Mouse (Mus musculus) brown adipose tissue, adult 24 weeks (tissue): ENCODE results near the gene Tpd52l1. TPM values are rescaled to one million over a fixed set of nuclear protein-coding genes. Genes with fewer than 3 reads are reported as not detected.

Experiments used
- H3K27ac ChIP-seq: fragments of 200-500 bp; replicated peaks from 2 replicates; pipeline ENCODE4 v1.5.1; 2012; ENCODE audit warnings: low read depth, mild to moderate bottlenecking, low read length
- H3K4me1 ChIP-seq: fragments of 200-500 bp; 2 replicates; pipeline ENCODE4 v1.6.1; 2012; ENCODE audit warnings: low read length, mixed read lengths; ENCODE audit not compliant: control insufficient read depth, insufficient read depth, insufficient read length
- H3K4me3 ChIP-seq: fragments of 200-500 bp; 2 replicates; pipeline ENCODE4 v1.5.1; 2012; ENCODE audit warnings: low read depth, mild to moderate bottlenecking, low read length, moderate library complexity; ENCODE audit not compliant: insufficient read depth
- polyA plus RNA-seq: library from polyadenylated mRNA; stranded (reverse); fragments of >200 nt; gene quantifications from 2 replicates; pipeline ENCODE4 v1.2.4, GENCODE M21; 2012; ENCODE audit not compliant: missing spikeins, insufficient read depth, insufficient read length

The Tpd52l1 gene
- polyA plus RNA-seq: 9.7 and 13.8 TPM in 2 replicates

GRCm38 (mm10) chr10:31445291-31446124 is at the start of gene Tpd52l1:
Gene Tpd52l1 (minus strand): TSS chr10:31445958.
- Histone ChIP-seq H3K4me1 (0 out of 2 replicates have a peak, but pooled peaks cover 2% of the 10 kb centered on the region), H3K27ac (no peak within 1 kb of the TSS), H3K4me3 (peak within 1 kb of the TSS; percentile 68)

- no peaks in the 10 kb centered on the region for H3K4me1 ChIP-seq
- no peak overlapping the region for H3K4me3 ChIP-seq
Observed at GRCm38 (mm10) chr10:31494296-31494695, 48.5 kb upstream of the Tpd52l1 start.

GRCm38 (mm10) chr10:31467043-31467898 is 21.5 kb upstream of the Tpd52l1 start:
- no peaks in the 10 kb centered on the region for H3K4me1 ChIP-seq
- H3K4me3 ChIP-seq: no peak overlapping the region
- H3K27ac ChIP-seq: no peak overlapping the region

More at GRCm38 (mm10) chr10:31494296-31494695, 48.5 kb upstream of the Tpd52l1 start:
- H3K27ac ChIP-seq: no peak overlapping the region

DNA sequence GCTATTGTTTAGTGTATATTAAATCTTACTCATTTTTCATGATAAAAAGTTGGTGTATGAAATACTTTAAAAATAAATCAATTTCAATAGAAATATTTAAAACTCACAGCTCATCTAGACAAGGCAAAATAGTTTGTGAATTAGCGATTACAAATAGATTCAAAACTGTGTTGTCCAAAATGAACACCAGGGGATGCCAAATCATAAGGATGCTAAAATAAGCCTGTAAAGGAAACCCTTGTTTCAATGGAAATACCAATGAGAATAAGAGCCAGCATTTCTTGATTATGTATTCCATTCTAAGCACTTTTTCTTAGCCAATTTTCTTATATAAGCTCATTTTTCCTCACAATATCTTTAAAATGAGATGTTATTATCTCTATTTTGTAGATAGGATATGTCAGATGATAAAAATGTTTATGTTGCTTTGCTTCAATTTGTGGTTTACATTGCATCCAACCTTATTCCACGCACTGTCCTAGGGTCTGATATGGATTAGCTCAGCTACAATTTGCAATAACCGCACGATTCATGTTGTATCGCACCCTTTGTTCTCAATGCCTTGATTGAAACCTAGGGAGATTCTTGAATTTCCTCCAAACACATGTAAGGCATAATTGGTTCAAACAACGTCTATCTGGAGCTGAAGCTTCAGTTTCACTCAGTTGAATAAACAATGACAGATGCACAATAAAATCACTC is 20.2 kb upstream of the Tpd52l1 start:
- Histone ChIP-seq H3K27ac (no peak overlapping the region), H3K4me1 (no peaks in the 10 kb centered on the region), H3K4me3 (no peak overlapping the region)

- Histone ChIP-seq H3K4me3 (no peak overlapping the region), H3K27ac (no peak overlapping the region), H3K4me1 (no peaks in the 10 kb centered on the region)
Observed at GRCm38 (mm10) chr10:31465424-31465823, 19.7 kb upstream of the Tpd52l1 start.

GRCm38 (mm10) chr10:31463044-31463443 is 17.3 kb upstream of the Tpd52l1 start:
- no peaks in the 10 kb centered on the region for H3K4me1 ChIP-seq
- H3K27ac ChIP-seq: no peak overlapping the region
- H3K4me3 ChIP-seq: no peak overlapping the region

GRCm38 (mm10) chr10:31456806-31457205 is 11.0 kb upstream of the Tpd52l1 start:
- Histone ChIP-seq H3K4me1 (no peaks in the 10 kb centered on the region), H3K27ac (no peak overlapping the region), H3K4me3 (no peak overlapping the region)

DNA sequence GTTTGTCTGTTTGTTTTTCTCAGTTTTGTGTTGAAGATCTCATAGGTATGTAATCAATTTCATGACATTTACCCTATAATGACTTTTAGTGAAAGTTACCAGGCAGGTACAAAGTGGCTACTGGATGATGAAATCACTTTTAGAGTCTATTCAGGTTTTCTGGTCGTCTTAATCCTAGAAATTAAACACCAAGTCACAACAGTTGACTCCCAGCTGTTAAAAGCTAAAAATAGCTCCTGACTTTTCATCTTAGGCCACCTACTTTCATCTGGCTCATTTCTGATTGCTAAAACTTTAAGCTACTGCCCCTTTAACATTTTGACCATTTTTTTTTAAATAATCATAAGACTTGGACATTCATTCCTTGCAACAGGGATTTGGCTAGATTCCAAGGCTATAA is 1.3 kb upstream of the Tpd52l1 start:
- Histone ChIP-seq H3K27ac (no peak overlapping the region), H3K4me1 (0 out of 2 replicates have a peak, but pooled peaks cover 2% of the 10 kb centered on the region), H3K4me3 (no peak overlapping the region)

GRCm38 (mm10) chr10:31444206-31444605 is 1.6 kb downstream of the Tpd52l1 start:
- Histone ChIP-seq H3K27ac (no peak overlapping the region), H3K4me3 (no peak overlapping the region), H3K4me1 (0 out of 2 replicates have a peak, but pooled peaks cover 2% of the 10 kb centered on the region)

- H3K27ac ChIP-seq: no peak overlapping the region
- no peak overlapping the region for H3K4me3 ChIP-seq
- H3K4me1 ChIP-seq: 0 out of 2 replicates have a peak, but pooled peaks cover 2% of the 10 kb centered on the region
Observed at GRCm38 (mm10) chr10:31441491-31441890, 4.3 kb downstream of the Tpd52l1 start.

- Histone ChIP-seq H3K27ac (no peak overlapping the region), H3K4me1 (no peaks in the 10 kb centered on the region), H3K4me3 (no peak overlapping the region)
Observed at GRCm38 (mm10) chr10:31436047-31436446, 9.7 kb downstream of the Tpd52l1 start.

GRCm38 (mm10) chr10:31417956-31418355 is 27.8 kb downstream of the Tpd52l1 start:
- Histone ChIP-seq H3K4me3 (no peak overlapping the region), H3K27ac (no peak overlapping the region)

DNA sequence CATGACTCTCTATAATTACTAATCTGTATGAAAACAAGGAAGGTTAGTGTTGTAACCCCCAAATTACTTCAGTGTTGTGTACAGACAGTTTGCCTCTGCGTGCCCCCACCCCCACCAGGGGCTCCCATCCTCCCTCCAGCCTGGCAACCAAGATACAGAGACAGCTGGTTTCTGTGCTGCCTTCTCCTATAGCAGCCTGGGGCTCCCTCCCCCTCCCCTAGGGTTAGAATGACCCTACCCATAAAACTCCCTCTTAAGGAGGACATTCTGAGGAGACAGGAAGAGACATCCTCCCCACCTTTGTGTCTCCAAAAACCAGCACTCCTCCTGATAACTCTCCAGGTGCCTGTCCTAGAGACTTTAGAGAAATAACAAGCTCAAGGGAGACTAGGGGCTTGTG is 52.8 kb downstream of the Tpd52l1 start:
- Histone ChIP-seq H3K4me3 (no peak overlapping the region), H3K4me1 (no peaks in the 10 kb centered on the region), H3K27ac (no peak overlapping the region)

More at GRCm38 (mm10) chr10:31417956-31418355, 27.8 kb downstream of the Tpd52l1 start:
- no peaks in the 10 kb centered on the region for H3K4me1 ChIP-seq

- Histone ChIP-seq H3K4me1 (no peaks in the 10 kb centered on the region), H3K27ac (no peak overlapping the region), H3K4me3 (no peak overlapping the region)
Observed at GRCm38 (mm10) chr10:31390777-31391395, 54.9 kb downstream of the Tpd52l1 start.
